Mouse (Mus musculus): ENCODE results near the gene Prl8a6. TPM values are rescaled to one million over a fixed set of nuclear protein-coding genes. Genes with fewer than 3 reads are reported as not detected.

The Prl8a6 gene
- polyA plus RNA-seq (2015; fragmentation: Nextera tagmentation; extraction: Ambion mirVana), result not detected in 2 replicates

- no peak for ATAC-seq (ENCODE audit: extremely low read depth, insufficient number of reproducible peaks, low FRiP score, low TSS enrichment)
- no peak within 1 kb of the TSS for H3K4me3 ChIP-seq
- H3K27ac ChIP-seq (replicated peaks), result no peak within 1 kb of the TSS
- no peak within 1 kb of the TSS for H3K4me2 ChIP-seq
- no peaks in the 10 kb centered on the region for H3K4me1 ChIP-seq
- no peaks in the 10 kb centered on the region for H3K27me3 ChIP-seq (replicated peaks)
- H3K36me3 ChIP-seq, result no peaks in the 10 kb centered on the region
- 74% methylated on average over 3 of the region's 3 CpGs for WGBS
- 0 out of 2 replicates have a peak, but pooled peaks cover 3% of the 10 kb centered on the region for H3K9me3 ChIP-seq
- no peak within 1 kb of the TSS for H3K9ac ChIP-seq
Observed at GRCm38 (mm10) chr13:27438588-27438987, at the start of gene Prl8a6. Gene Prl8a6 (minus strand): TSS chr13:27438688.

- ATAC-seq (ENCODE audit: extremely low read depth, insufficient number of reproducible peaks, low FRiP score, low TSS enrichment), result no peak
- Histone ChIP-seq H3K4me1 (no peaks in the 10 kb centered on the region), H3K9ac (no peak overlapping the region), H3K9me3 (no peaks in the 10 kb centered on the region), H3K36me3 (no peaks in the 10 kb centered on the region), H3K27me3 (replicated peaks) (no peaks in the 10 kb centered on the region), H3K4me3 (no peak overlapping the region), H3K4me2 (no peak overlapping the region), H3K27ac (replicated peaks) (no peak overlapping the region)
- WGBS, result 69% methylated on average over 1 of the region's 1 CpGs
Observed at GRCm38 (mm10) chr13:27433159-27433558, 5.3 kb downstream of the Prl8a6 start.

DNA sequence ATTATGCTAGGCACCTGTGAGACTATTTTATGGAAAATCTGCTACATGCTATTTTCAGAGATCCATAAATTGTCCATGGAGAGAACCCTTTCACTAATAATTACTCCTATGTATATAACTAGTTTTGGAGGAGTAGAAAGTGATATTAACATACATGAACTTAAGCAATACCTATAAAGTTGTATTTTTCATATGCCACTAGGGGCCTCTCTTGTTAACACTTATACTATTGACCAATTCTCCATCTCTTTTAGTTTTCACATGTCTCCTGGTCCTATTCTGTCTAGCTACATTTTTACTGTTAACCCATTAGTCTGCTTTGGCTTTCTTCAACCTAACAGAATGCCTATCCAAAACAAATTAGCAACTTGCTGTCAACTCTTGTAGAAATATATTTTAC, 24.8 kb downstream of the Prl8a6 start:
- H3K27me3 ChIP-seq (replicated peaks), result no peaks in the 10 kb centered on the region
- H3K9ac ChIP-seq, result no peak overlapping the region
- H3K4me1 ChIP-seq, result no peaks in the 10 kb centered on the region
- no peak overlapping the region for H3K27ac ChIP-seq (replicated peaks)
- no peak for ATAC-seq (ENCODE audit: extremely low read depth, insufficient number of reproducible peaks, low FRiP score, low TSS enrichment)
- H3K9me3 ChIP-seq, result no peaks in the 10 kb centered on the region
- no peak overlapping the region for H3K4me2 ChIP-seq
- H3K4me3 ChIP-seq, result no peak overlapping the region
- no peaks in the 10 kb centered on the region for H3K36me3 ChIP-seq

DNA sequence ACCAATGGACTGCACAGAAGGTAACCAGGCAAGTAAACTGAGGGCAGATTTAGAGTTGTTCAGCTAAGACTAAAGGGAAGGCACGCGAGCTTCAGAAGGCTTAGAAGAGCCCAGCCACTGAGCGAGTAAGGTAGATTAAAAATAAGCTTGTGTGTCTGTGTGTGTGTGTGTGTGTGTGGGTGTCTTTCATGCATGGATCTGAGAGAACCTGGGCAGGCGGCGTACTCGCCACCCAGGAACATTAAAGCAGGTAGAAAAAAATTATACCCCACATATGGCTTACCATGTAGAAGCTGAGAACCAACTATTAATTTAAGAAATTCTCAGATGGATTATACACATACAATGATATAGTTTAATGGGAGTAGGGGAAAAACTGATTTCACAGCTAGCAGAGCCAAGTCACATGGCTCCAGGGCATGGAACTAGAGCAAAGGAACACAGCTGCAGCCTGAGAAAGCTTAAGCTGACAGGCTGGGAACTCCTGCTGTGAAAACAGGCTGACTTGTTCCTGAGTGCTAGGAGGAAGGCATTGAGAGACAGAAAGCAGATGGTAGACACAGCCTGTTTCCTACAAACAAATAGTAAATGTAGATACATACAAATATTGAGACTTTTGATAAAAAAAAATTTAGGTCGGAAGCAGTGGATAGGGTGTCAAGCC, 39.3 kb downstream of the Prl8a6 start:
- H3K9ac ChIP-seq, result no peak overlapping the region
- no peak overlapping the region for H3K4me2 ChIP-seq
- H3K36me3 ChIP-seq, result no peaks in the 10 kb centered on the region
- no peaks in the 10 kb centered on the region for H3K9me3 ChIP-seq
- no peaks in the 10 kb centered on the region for H3K4me1 ChIP-seq
- no peak overlapping the region for H3K4me3 ChIP-seq
- no peak for ATAC-seq (ENCODE audit: extremely low read depth, insufficient number of reproducible peaks, low FRiP score, low TSS enrichment)
- H3K27me3 ChIP-seq (replicated peaks), result no peaks in the 10 kb centered on the region
- WGBS, result 86% methylated on average over 7 of the region's 7 CpGs
- no peak overlapping the region for H3K27ac ChIP-seq (replicated peaks)

- Histone ChIP-seq H3K4me3 (no peak within 1 kb of the TSS), H3K36me3 (no peaks in the 10 kb centered on the region), H3K4me1 (no peaks in the 10 kb centered on the region), H3K9me3 (no peaks in the 10 kb centered on the region), H3K27me3 (replicated peaks) (no peaks in the 10 kb centered on the region), H3K27ac (replicated peaks) (no peak within 1 kb of the TSS), H3K4me2 (no peak within 1 kb of the TSS), H3K9ac (no peak within 1 kb of the TSS)
- WGBS, result 61% methylated on average over 6 of the region's 6 CpGs
- no peak for ATAC-seq (ENCODE audit: extremely low read depth, insufficient number of reproducible peaks, low FRiP score, low TSS enrichment)
Observed at GRCm38 (mm10) chr13:27390746-27391145, 47.7 kb downstream of the Prl8a6 start, which contains the start of gene Prl2b1. Gene Prl2b1 (minus strand): TSS chr13:27390846.

Other genes starting within 250 kb of the Prl8a6 start
- not detected in 2 replicates for gene Prl3c1, start 242.0 kb downstream of the Prl8a6 start, polyA plus RNA-seq (2015; fragmentation: Nextera tagmentation; extraction: Ambion mirVana)
- not detected in 2 replicates for gene Prl3b1, start 196.8 kb downstream of the Prl8a6 start, polyA plus RNA-seq (2015; fragmentation: Nextera tagmentation; extraction: Ambion mirVana)
- not detected in 2 replicates for gene Prl3a1, start 179.3 kb downstream of the Prl8a6 start, polyA plus RNA-seq (2015; fragmentation: Nextera tagmentation; extraction: Ambion mirVana)
- gene Prl6a1, start 126.1 kb downstream of the Prl8a6 start, polyA plus RNA-seq (2015; fragmentation: Nextera tagmentation; extraction: Ambion mirVana), result not detected in 2 replicates
- not detected in 2 replicates for gene Prl8a2, start 93.0 kb downstream of the Prl8a6 start, polyA plus RNA-seq (2015; fragmentation: Nextera tagmentation; extraction: Ambion mirVana)
- not detected in 2 replicates for gene Prl2b1, start 47.8 kb downstream of the Prl8a6 start, polyA plus RNA-seq (2015; fragmentation: Nextera tagmentation; extraction: Ambion mirVana)
- gene Prl8a8, start 74.5 kb upstream of the Prl8a6 start, polyA plus RNA-seq (2015; fragmentation: Nextera tagmentation; extraction: Ambion mirVana), result not detected in 2 replicates
- gene Prl8a9, start 125.9 kb upstream of the Prl8a6 start, polyA plus RNA-seq (2015; fragmentation: Nextera tagmentation; extraction: Ambion mirVana), result not detected in 2 replicates
- not detected in 2 replicates for gene Prl8a1, start 143.5 kb upstream of the Prl8a6 start, polyA plus RNA-seq (2015; fragmentation: Nextera tagmentation; extraction: Ambion mirVana)
- not detected in 2 replicates for gene Prl7b1, start 171.9 kb upstream of the Prl8a6 start, polyA plus RNA-seq (2015; fragmentation: Nextera tagmentation; extraction: Ambion mirVana)
- gene Prl7a1, start 203.8 kb upstream of the Prl8a6 start, polyA plus RNA-seq (2015; fragmentation: Nextera tagmentation; extraction: Ambion mirVana), result not detected in 2 replicates
- gene Prl7a2, start 229.3 kb upstream of the Prl8a6 start, polyA plus RNA-seq (2015; fragmentation: Nextera tagmentation; extraction: Ambion mirVana), result not detected in 2 replicates

Measured in heart, embryonic 13.5 days (tissue).